Mouse (Mus musculus) neural tube, embryonic 13.5 days (tissue): ENCODE results near the gene AU022252. TPM values are rescaled to one million over a fixed set of nuclear protein-coding genes. Genes with fewer than 3 reads are reported as not detected.
A peak's percentile ranks its signal among the peaks of the same experiment; 100 is the strongest.

Source experiments
- ATAC-seq: fragments of 200-750 bp; cut with Nextera tagmentation; 2 replicates; pipeline ENCODE4 v1.8.0; 2017; ENCODE audit warnings: low read depth, mild to moderate bottlenecking, moderate TSS enrichment, moderate library complexity
- H3K27ac ChIP-seq: fragments of 300-500 bp; sonication (generic); replicated peaks from 2 replicates; pipeline ENCODE4 v1.5.1; 2015; ENCODE audit warnings: moderate library complexity, mild to moderate bottlenecking, inconsistent platforms
- H3K27me3 ChIP-seq: fragments of 300-500 bp; sonication (generic); 2 replicates; pipeline ENCODE4 v1.6.1; 2015; ENCODE audit warnings: mild to moderate bottlenecking, inconsistent platforms
- H3K36me3 ChIP-seq: fragments of 300-500 bp; sonication (generic); 2 replicates; pipeline ENCODE4 v1.6.1; 2015; ENCODE audit warnings: mild to moderate bottlenecking, inconsistent platforms
- H3K4me1 ChIP-seq: fragments of 300-500 bp; sonication (generic); replicated peaks from 2 replicates; pipeline ENCODE4 v1.6.1; 2015; ENCODE audit warnings: inconsistent platforms
- H3K4me2 ChIP-seq: fragments of 300-500 bp; sonication (generic); 2 replicates; pipeline ENCODE4 v1.6.1; 2015; ENCODE audit warnings: inconsistent platforms, mild to moderate bottlenecking, moderate library complexity
- H3K4me3 ChIP-seq: fragments of 300-500 bp; sonication (generic); 2 replicates; pipeline ENCODE4 v1.5.1; 2015; ENCODE audit warnings: mild to moderate bottlenecking, inconsistent platforms
- H3K9ac ChIP-seq: fragments of 300-500 bp; sonication (generic); 2 replicates; pipeline ENCODE4 v1.6.1; 2015; ENCODE audit warnings: moderate library complexity, mild to moderate bottlenecking, inconsistent platforms
- H3K9me3 ChIP-seq: fragments of 300-500 bp; sonication (generic); 2 replicates; pipeline ENCODE4 v1.6.1; 2016; ENCODE audit warnings: inconsistent platforms
- WGBS: fragments of 180-500 bp; shearing (Covaris S2); methylation state at CpG from one replicate; pipeline ENCODE4 v1.1.7; 2015; 5-methylcytosine and 5-hydroxymethylcytosine counted together
- polyA plus RNA-seq: library from polyadenylated mRNA; unstranded; fragments of >200 nt; fragmentation: Nextera tagmentation; extraction: Ambion mirVana; gene quantifications from 2 replicates; pipeline ENCODE4 v1.2.1, GENCODE M21; 2015

Gene AU022252
- polyA plus RNA-seq, 1 experiment from 2014 or later, result 35.4 TPM

GRCm38 (mm10) chr4:119255351-119255750, 22.8 kb upstream of the AU022252 start, which contains the start of gene Cldn19:
Gene Cldn19, plus strand, starts transcription at chr4:119255414.
- Histone ChIP-seq H3K36me3 (no peaks in the 10 kb centered on the region), H3K9me3 (no peaks in the 10 kb centered on the region), H3K4me1 (peaks cover 21% of the 10 kb centered on the region), H3K4me2 (no peak within 1 kb of the TSS), H3K4me3 (no peak within 1 kb of the TSS), H3K27me3 (no peaks in the 10 kb centered on the region), H3K27ac (peak within 1 kb of the TSS; percentile 72), H3K9ac (peak within 1 kb of the TSS; percentile 49)
- ATAC-seq, result no peak
- 84% methylated on average over 12 of the region's 12 CpGs for WGBS

- peaks cover 21% of the 10 kb centered on the region for H3K4me1 ChIP-seq
- H3K36me3 ChIP-seq, result no peaks in the 10 kb centered on the region
- H3K27ac ChIP-seq, result peak overlapping the region; percentile 72
- H3K4me2 ChIP-seq, result no peak overlapping the region
- 26% methylated on average over 9 of the region's 9 CpGs for WGBS
- ATAC-seq, result peak; percentile 67
- peak overlapping the region; percentile 49 for H3K9ac ChIP-seq
- no peak overlapping the region for H3K4me3 ChIP-seq
- no peaks in the 10 kb centered on the region for H3K27me3 ChIP-seq
- H3K9me3 ChIP-seq, result no peaks in the 10 kb centered on the region
Observed at GRCm38 (mm10) chr4:119254012-119254618, 21.6 kb upstream of the AU022252 start.

- no peak overlapping the region for H3K4me2 ChIP-seq
- H3K4me3 ChIP-seq, result no peak overlapping the region
- H3K4me1 ChIP-seq, result peaks cover 30% of the 10 kb centered on the region
- no peaks in the 10 kb centered on the region for H3K27me3 ChIP-seq
- ATAC-seq, result no peak
- H3K27ac ChIP-seq, result no peak overlapping the region
- no peak overlapping the region for H3K9ac ChIP-seq
- no peaks in the 10 kb centered on the region for H3K9me3 ChIP-seq
- WGBS, result 66% methylated on average over 7 of the region's 7 CpGs
- H3K36me3 ChIP-seq, result peaks cover 15% of the 10 kb centered on the region; the same call in 1 of the 2 replicates
Observed at GRCm38 (mm10) chr4:119252025-119252808, 19.7 kb upstream of the AU022252 start.

GRCm38 (mm10) chr4:119248407-119248965, 16.0 kb upstream of the AU022252 start:
- Histone ChIP-seq H3K4me3 (no peak overlapping the region), H3K4me1 (peaks cover 15% of the 10 kb centered on the region; the same call in 1 of the 2 replicates), H3K27me3 (no peaks in the 10 kb centered on the region), H3K9ac (no peak overlapping the region), H3K9me3 (no peaks in the 10 kb centered on the region), H3K36me3 (peaks cover 51% of the 10 kb centered on the region), H3K27ac (no peak overlapping the region), H3K4me2 (no peak overlapping the region)
- WGBS, result 89% methylated on average over 11 of the region's 11 CpGs
- no peak for ATAC-seq

- WGBS, result 27% methylated on average over 13 of the region's 13 CpGs
- Histone ChIP-seq H3K9ac (0 out of 2 replicates have a peak overlapping the region, but pooled peaks have one; percentile 12), H3K9me3 (no peaks in the 10 kb centered on the region), H3K36me3 (peaks cover 59% of the 10 kb centered on the region), H3K27me3 (no peaks in the 10 kb centered on the region), H3K4me3 (no peak overlapping the region), H3K4me2 (no peak overlapping the region), H3K4me1 (peaks cover 13% of the 10 kb centered on the region; the same call in 1 of the 2 replicates), H3K27ac (peak overlapping the region; percentile 57)
- ATAC-seq, result peak; percentile 81
Observed at GRCm38 (mm10) chr4:119247462-119248235, 15.1 kb upstream of the AU022252 start.

GRCm38 (mm10) chr4:119246688-119247225, 14.2 kb upstream of the AU022252 start:
- Histone ChIP-seq H3K27ac (no peak overlapping the region), H3K27me3 (no peaks in the 10 kb centered on the region), H3K4me1 (peaks cover 13% of the 10 kb centered on the region; the same call in 1 of the 2 replicates), H3K36me3 (peaks cover 68% of the 10 kb centered on the region), H3K9ac (no peak overlapping the region), H3K4me3 (no peak overlapping the region), H3K4me2 (no peak overlapping the region), H3K9me3 (no peaks in the 10 kb centered on the region)
- 77% methylated on average over 14 of the region's 14 CpGs for WGBS
- no peak for ATAC-seq

GRCm38 (mm10) chr4:119245961-119246360, 13.4 kb upstream of the AU022252 start:
- WGBS, result 92% methylated on average over 9 of the region's 9 CpGs

GRCm38 (mm10) chr4:119245556-119245955, 13.0 kb upstream of the AU022252 start:
- Histone ChIP-seq H3K27ac (no peak overlapping the region), H3K27me3 (no peaks in the 10 kb centered on the region), H3K4me1 (peaks cover 13% of the 10 kb centered on the region; the same call in 1 of the 2 replicates), H3K9ac (no peak overlapping the region), H3K4me3 (no peak overlapping the region), H3K9me3 (no peaks in the 10 kb centered on the region), H3K36me3 (peaks cover 79% of the 10 kb centered on the region), H3K4me2 (no peak overlapping the region)
- WGBS, result 85% methylated on average over 7 of the region's 7 CpGs
- no peak for ATAC-seq

More at GRCm38 (mm10) chr4:119245961-119246360, 13.4 kb upstream of the AU022252 start:
- Histone ChIP-seq H3K36me3 (peaks cover 76% of the 10 kb centered on the region), H3K27me3 (no peaks in the 10 kb centered on the region), H3K4me2 (no peak overlapping the region), H3K9me3 (no peaks in the 10 kb centered on the region), H3K9ac (no peak overlapping the region), H3K4me1 (peaks cover 13% of the 10 kb centered on the region; the same call in 1 of the 2 replicates), H3K27ac (no peak overlapping the region), H3K4me3 (no peak overlapping the region)
- ATAC-seq, result no peak

- Histone ChIP-seq H3K4me3 (no peak overlapping the region), H3K27me3 (no peaks in the 10 kb centered on the region), H3K36me3 (peaks cover 79% of the 10 kb centered on the region), H3K27ac (no peak overlapping the region), H3K4me2 (no peak overlapping the region), H3K9me3 (no peaks in the 10 kb centered on the region), H3K9ac (no peak overlapping the region), H3K4me1 (peaks cover 14% of the 10 kb centered on the region; the same call in 1 of the 2 replicates)
- 87% methylated on average over 22 of the region's 22 CpGs for WGBS
- no peak for ATAC-seq
Observed at GRCm38 (mm10) chr4:119244468-119245240, 12.1 kb upstream of the AU022252 start.

- Histone ChIP-seq H3K36me3 (peaks cover 70% of the 10 kb centered on the region), H3K4me2 (no peak overlapping the region), H3K4me3 (no peak overlapping the region), H3K27ac (no peak overlapping the region), H3K27me3 (no peaks in the 10 kb centered on the region), H3K9ac (no peak overlapping the region), H3K4me1 (peaks cover 13% of the 10 kb centered on the region; the same call in 1 of the 2 replicates), H3K9me3 (no peaks in the 10 kb centered on the region)
- ATAC-seq, result no peak
- WGBS, result 92% methylated on average over 12 of the region's 12 CpGs
Observed at GRCm38 (mm10) chr4:119242571-119242970, 10.1 kb upstream of the AU022252 start.

- 0 out of 2 replicates have a peak, but pooled peaks cover 5% of the 10 kb centered on the region for H3K4me1 ChIP-seq
- 85% methylated on average over 14 of the region's 14 CpGs for WGBS
- H3K27ac ChIP-seq, result no peak overlapping the region
- H3K9ac ChIP-seq, result no peak overlapping the region
- no peak overlapping the region for H3K4me3 ChIP-seq
- peaks cover 71% of the 10 kb centered on the region for H3K36me3 ChIP-seq
- H3K4me2 ChIP-seq, result no peak overlapping the region
- no peaks in the 10 kb centered on the region for H3K9me3 ChIP-seq
- no peak for ATAC-seq
- no peaks in the 10 kb centered on the region for H3K27me3 ChIP-seq
Observed at GRCm38 (mm10) chr4:119241664-119242063, 9.2 kb upstream of the AU022252 start.
